Mouse (Mus musculus) cortical plate, adult 2 months (tissue): ENCODE measurements around the gene Ss18l2.

Source experiments
- CTCF ChIP-seq: fragments of 200-500 bp; IDR thresholded peaks from 2 replicates; pipeline ENCODE4 v1.5.1; 2011; ENCODE audit warnings: mild to moderate bottlenecking, control low read depth, low read length; ENCODE audit not compliant: insufficient read depth; ENCODE audit errors: extremely low read depth
- POLR2A ChIP-seq: fragments of 200-500 bp; IDR thresholded peaks from 2 replicates; pipeline ENCODE4 v1.6.1; 2011; ENCODE audit warnings: mild to moderate bottlenecking, low read length, control low read depth; ENCODE audit not compliant: insufficient read depth; ENCODE audit errors: extremely low read depth

DNA sequence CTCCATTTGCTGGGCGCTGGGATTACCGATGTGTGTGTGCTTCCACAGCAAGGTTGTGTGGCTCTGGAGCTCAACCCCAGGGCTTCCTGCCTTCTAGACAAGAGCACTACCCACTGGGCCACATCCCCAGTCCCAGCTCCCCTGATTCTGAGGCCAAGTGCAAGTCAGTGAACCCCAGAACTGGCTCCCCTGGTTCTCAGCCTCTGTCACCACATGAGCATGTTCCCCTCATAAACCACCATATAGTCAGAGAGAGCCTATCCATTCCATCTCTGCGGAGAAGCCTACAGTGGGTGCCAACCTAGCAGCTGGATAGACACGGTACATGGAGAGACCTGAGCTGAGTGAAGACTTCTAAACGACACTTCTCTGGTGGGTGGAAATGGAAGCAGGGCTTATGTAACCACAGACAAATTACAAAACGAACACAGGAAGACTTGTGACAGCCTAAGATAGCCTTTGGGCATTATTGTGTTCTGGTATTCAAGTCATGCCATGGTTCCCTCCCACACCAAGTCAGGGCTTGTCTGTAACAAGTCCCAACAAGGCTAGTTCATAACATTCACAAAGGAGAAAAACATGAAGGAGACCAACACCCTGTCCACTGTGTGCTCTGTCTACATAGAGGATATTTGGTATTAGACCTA is 4.0 kb upstream of the Ss18l2 start:
- TF ChIP-seq POLR2A = no peak
- TF ChIP-seq CTCF = no peak
